Mouse (Mus musculus): ENCODE results near the gene Gadd45a.

- TF ChIP-seq POLR2A (IDR thresholded peaks at IDR 0.05; ENCODE audit: insufficient read depth, low read length) (no peak), CTCF (IDR thresholded peaks at IDR 0.05; ENCODE audit: low read depth, low read length) (no peak)
Measured at GRCm38 (mm10) chr6:66985500-66985899, 51.8 kb downstream of the Gadd45a start.
